Mouse (Mus musculus): ENCODE results near the gene Smim24. TPM values are rescaled to one million over a fixed set of nuclear protein-coding genes. Genes with fewer than 3 reads are reported as not detected.

Gene Smim24
- total RNA-seq, 2 experiments from 2014 or later: 2.0 TPM

DNA sequence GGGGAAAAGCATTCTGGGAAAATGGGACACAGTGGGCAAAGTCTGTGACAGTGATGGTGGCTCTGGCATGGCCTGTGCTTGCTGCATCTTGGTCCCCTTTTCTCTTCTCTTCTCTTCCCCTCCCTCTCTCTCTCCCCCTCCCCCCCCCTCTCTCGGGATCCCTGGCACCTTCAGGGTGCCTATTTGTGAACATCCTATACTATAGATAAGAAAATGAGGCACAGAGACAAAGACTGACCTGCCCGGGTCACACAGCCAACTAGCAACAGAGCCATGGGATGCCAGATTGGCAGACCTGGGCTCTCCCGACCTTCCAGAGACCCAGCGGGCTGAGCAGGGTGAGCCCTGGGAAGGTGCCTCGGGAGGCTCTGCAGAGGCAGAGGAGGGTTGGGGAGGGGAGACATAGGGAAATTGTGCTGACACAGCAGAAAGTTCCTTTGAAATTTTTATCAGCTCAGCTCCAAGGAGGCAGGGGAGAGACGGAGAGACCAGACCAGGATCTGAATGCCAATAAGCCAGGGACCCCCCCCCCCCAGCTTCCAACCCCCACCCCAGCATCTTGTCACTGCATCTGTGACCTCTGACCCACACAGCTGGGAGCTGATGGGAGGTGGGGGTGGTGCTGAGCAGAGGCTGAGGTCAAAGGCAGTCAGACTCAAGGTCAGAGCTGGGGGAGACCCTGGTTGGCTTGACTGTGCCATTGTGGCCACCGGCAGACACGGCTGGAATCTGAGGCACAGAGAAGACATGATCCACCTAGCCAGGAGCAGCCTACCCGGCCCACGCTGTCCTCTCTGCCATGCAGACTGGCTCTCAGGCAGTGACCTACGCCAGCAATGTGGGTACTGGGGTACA is 25.6 kb downstream of the Smim24 start:
- intact Hi-C loops (cut with DNase I): no loop called here
- no peak for DNase-seq (ENCODE audit: low spot score)

DNA sequence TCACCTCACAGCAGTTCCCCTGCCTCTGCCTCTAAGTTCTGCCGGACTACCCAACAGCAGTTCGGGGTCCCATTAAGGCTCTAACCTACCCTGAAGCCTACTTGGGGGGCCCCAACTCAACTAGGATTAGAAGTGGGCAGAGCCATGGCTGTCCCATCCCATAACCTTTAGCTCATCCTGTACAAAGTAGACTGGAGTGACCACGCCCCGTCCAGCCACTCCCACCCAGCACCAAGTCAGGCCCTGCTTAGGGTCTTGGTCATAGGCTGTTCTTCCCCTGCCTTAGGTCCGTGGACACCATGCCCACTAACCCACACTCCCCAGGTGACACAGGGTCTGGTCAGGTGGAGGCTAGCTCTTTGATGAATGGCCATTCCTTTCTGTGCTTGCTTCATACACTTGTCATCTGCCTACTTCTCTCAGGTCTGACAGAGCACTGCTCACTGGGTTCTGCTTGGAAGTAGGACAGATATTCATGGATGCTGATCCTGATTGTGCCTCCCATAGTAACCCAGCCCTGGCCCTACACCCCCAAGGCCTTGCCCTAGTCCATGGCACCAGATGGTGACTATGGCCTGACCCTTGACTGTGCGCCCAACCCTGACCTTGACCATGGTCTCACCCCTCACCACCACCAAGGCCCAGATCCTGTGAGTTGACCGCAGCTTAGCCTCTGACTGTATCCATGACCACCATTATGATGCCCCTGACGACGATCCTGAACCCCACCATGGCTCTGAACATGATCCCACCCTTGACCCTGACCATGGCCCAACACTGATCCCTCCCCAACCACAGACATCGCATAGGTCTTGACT is 26.5 kb downstream of the Smim24 start:
- DNase-seq (ENCODE audit: low spot score): peak; percentile 1
- intact Hi-C loops (cut with DNase I): no loop called here

GRCm38 (mm10) chr10:81420191-81420767 is 27.4 kb downstream of the Smim24 start:
- peak; percentile 1 for DNase-seq (ENCODE audit: low spot score)
- intact Hi-C loops (cut with DNase I): no loop called here

DNA sequence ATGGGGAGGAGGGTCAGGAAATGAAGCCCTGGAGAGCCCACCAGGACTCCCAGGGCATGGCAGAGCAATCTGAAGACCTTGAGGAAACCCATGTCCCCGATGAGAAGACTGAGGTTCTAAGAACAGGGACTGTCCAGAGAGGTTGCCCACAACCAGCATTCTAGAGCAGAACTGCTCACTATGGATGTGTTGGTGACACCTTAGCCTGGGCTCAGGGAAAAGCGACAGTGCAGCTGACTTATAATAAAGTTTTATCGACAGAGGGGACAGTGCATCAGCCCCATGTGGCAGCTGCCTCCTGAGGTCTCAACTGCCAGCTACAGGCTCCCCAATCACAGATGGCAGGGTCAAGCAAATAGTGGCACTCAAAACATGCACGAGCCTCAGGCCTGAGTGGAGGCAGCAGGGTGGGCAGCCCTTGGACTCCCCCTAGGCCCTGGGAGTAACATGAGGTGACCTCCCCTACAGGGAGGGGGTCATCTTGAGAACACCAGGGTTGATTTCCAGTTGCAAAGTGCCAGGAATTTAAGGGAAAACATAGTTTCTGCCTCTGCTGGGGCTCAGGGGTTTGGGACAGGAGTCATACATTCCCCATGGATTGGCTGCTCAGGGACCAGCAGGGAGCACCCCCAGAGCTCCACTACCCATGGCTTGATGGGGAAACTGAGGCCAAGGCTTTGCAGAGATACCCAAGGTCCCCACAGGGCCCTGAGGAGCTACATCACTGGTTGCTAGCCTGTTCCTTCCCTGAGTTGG is 28.4 kb downstream of the Smim24 start:
- intact Hi-C loops (cut with DNase I): no loop called here
- DNase-seq (ENCODE audit: low spot score): peak; percentile 1

- intact Hi-C loops (cut with DNase I): no loop called here
- DNase-seq (ENCODE audit: low spot score): peak; percentile 23
Observed at GRCm38 (mm10) chr10:81421797-81422100, 28.9 kb downstream of the Smim24 start.

DNA sequence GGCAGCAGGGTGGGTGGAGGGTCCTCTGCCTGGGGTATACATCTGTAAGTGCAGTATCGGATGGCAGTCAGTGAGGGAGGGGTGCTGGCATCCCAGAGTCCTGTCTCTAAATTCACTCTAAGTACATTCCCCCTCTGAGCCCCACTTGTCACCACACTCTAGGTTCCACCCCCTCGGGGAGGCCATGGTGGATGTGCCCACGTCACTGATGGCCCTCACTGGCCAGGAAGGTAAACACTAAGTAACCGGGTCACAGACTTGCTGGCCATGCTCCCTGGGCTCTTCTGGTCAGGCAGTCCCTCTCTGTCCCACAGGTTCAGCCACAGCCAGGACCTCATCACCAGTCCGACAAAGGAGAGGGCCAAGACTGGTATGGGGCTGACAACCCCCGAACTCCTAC is 29.3 kb downstream of the Smim24 start:
- DNase-seq (ENCODE audit: low spot score): peak; percentile 6
- intact Hi-C loops (cut with DNase I): no loop called here

GRCm38 (mm10) chr10:81422661-81423217 is 29.9 kb downstream of the Smim24 start:
- no peak for DNase-seq (ENCODE audit: low spot score)
- intact Hi-C loops (cut with DNase I): no loop called here

DNA sequence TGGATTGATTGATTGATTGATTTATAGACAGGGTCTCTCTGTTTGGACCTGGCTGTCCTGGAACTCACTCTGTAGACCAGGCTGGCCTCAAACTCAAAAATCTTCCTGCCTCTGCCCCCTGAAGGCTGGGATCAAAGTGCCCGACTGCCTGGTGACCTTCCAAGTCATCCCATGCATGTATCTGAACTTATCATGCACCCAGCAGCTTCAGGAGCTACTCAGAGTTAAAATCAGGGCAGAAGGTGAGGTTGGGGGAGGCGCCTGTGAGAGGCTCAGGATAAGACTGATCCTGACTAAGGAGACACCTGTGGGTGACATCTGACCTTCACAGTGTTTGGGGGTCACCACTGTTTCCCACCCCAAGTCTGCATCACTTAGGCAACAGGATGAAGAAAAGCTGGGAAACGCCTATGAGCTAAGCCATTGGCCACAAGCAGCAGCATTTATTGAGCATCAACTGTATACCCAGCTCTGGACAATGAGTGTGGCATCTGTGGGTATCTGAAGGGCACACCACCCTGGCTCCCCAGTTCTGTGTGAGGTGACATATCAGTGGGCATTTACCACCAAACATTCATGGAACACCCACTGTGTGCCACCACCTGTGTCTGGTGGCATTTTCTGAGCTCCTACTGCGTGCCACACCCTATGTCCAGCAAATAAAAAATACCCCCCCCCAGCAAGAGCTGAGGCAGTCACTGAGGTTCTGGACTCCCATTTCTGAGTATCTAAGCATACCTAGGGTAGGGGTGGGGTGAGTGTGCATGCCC is 30.8 kb downstream of the Smim24 start:
- DNase-seq (ENCODE audit: low spot score): no peak
- intact Hi-C loops (cut with DNase I): no loop called here

GRCm38 (mm10) chr10:81424246-81425051 is 31.6 kb downstream of the Smim24 start:
- peak; percentile 53 for DNase-seq (ENCODE audit: low spot score)
- intact Hi-C loops (cut with DNase I): no loop called here

GRCm38 (mm10) chr10:81425236-81425850 is 32.5 kb downstream of the Smim24 start:
- intact Hi-C loops (cut with DNase I): no loop called here
- peak; percentile 43 for DNase-seq (ENCODE audit: low spot score)

GRCm38 (mm10) chr10:81426081-81426671 is 33.3 kb downstream of the Smim24 start:
- intact Hi-C loops (cut with DNase I): no loop called here
- peak; percentile 1 for DNase-seq (ENCODE audit: low spot score)

DNA sequence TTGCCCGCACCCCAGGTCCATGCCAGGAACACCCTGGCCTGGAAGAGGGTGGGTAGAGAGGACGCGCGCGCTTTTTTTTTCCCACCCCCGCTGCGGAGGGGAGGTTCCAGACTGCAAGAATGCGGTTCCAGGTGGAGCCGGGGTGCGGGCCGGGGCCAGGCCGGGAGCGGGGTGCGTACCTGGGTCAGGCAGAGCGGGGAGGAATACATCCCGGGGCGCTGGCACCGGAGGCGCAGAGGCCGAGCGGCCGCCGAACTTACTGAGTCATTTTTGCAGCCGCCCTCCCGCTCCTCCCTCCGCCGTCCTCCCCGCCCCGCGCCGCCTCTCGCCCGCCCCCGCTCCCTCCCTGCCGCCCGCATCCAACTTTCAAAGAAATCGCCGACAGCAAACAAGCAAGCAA is 34.0 kb downstream of the Smim24 start:
- peak; percentile 66 for DNase-seq (ENCODE audit: low spot score)
- intact Hi-C loops (cut with DNase I): no loop called here

DNA sequence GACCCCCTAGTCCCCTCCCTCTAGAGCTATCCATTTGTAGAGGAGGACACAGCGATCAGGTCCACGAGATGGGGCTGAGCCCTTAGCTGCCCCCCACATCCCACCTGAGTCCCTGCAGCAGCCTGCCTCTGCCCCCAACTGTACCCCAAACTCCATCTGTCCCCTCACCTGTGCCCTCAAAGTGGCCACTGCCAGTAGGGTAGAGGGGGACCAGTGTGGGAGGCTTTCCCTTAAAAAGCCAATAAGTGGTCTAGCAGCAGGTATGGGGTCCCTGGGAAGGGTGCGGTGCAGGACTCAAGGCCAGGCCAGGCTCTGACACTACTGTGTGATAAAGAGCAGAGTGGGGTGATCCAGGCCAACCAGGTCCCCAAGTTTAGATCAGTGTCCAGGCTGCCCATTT is 34.5 kb downstream of the Smim24 start:
- intact Hi-C loops (cut with DNase I): no loop called here
- peak; percentile 1 for DNase-seq (ENCODE audit: low spot score)

DNA sequence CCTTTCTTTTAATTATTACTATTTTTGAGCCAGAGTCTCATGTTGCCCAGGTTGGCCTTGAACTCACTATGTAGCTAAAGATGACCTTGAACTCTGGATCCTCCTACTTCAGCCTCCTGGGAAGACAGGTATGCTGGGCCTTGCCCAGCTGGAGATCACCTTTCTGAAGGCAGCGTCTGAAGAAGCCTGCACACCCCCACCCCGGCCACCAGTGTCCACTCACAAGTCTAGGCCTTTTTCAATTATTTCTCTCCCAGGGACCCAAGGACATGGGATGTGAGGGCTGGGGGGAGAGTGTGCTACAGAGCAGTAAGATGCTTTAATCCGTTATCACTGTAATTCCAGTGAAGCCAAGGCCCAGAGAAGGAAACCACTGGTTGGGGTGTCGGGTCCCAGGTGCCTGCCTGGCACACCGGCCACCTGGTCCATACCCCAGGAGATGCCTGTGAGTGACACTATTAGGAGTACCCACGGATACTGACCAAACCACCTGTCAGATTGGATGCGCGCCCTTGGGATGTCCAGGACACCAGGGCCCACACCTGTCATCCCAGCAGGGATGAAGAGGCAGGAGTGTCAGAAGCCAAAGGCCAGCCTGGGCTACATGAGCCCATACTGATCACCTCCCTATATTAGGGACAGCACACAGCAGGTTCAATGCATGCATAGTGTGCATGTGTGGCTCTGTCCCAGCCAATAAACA is 35.1 kb downstream of the Smim24 start:
- peak; percentile 1 for DNase-seq (ENCODE audit: low spot score)
- intact Hi-C loops (cut with DNase I): no loop called here

- intact Hi-C loops (cut with DNase I): no loop called here
- no peak for DNase-seq (ENCODE audit: low spot score)
Observed at GRCm38 (mm10) chr10:81428507-81428870, 35.6 kb downstream of the Smim24 start.

GRCm38 (mm10) chr10:81429092-81429491 is 36.2 kb downstream of the Smim24 start:
- no peak for DNase-seq (ENCODE audit: low spot score)
- intact Hi-C loops (cut with DNase I): no loop called here

DNA sequence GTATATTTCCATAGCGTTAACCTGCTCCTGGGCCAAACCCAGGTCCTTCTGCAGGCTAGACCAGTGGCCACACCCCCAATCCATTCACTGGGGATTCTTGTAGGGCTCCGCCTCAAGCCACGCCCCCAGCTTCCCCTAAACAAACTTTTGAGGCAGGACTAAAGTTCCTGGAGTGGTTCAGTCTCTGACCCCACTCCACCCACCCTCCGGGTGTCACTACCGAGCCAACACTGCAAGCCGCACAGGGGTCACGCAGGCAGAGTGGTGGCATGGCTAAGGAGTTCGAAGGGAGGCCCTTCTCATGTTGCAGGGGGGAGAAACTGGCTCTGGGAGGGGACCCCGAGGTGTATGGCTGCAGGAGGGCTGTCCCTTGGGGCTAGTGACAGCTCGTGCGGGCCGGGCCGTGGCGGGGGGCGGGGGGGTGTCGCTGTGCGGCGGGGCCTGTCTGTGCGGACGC is 36.8 kb downstream of the Smim24 start:
- intact Hi-C loops (cut with DNase I): loop anchor here (1.0 kb wide), 1 partner anchor 17 kb away; no protein-coding TSS in a partner anchor
- DNase-seq (ENCODE audit: low spot score): peak; percentile 83

Data from heart, postnatal 25 days (tissue).